8 mouse cellular contexts compared by ENCODE assay signal in the genomic region with DNA sequence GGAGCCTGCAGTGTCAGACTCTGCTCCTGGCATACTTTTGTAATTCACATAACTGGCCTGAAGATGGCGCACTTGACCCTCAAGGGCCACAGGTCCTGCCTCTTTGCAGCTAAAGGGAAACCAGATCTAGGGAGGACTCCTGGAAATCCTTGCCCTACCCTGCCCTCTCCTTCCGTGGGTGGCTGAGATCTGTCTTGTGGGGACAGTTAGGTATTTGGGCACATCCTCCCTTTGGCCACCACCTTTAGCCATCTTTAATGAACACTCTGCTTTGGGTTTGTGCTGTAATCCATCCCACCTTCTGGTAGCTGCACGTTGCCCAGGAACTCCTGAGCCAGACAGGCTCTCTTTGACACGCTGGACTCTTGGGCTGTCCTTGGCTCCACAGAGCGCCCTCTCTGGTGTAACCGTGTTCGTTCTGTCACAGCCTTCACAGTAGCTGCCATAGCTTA. TPM values are rescaled to one million over a fixed set of nuclear protein-coding genes. Genes with fewer than 3 reads are reported as not detected.
DNase-seq lines count a peak whose midpoint lies in the region; ATAC-seq and TF ChIP-seq lines count a peak whose summit lies in the region.
"Had no signal": no experiment of that assay in that cellular context is flagged by ENCODE, and none has a peak within 500 bp of the region (broad histone marks: within the 10 kb centered on the region; RNA-seq: fewer than 3 reads in every experiment).

No protein-coding gene starts in this region.

- peaks cover 5 to 12% of the 10 kb centered on the region in 2 experiments; a peak in 2 of 4 replicates for H3K4me1 ChIP-seq in ES-E14 (ENCODE audit: control insufficient read depth in 2 of 2, insufficient read depth in 2 of 2, low read length in 2 of 2, poor library complexity in 1 of 2)
- H3K4me1 ChIP-seq in kidney, embryonic 14.5 days (ENCODE audit: control insufficient read depth, insufficient read depth, low read length), result peaks cover 5% of the 10 kb centered on the region
- H3K4me1 ChIP-seq in liver, postnatal 0 days (ENCODE audit: insufficient read depth), result peaks cover 12% of the 10 kb centered on the region

- no peak overlapping the region for H3K27ac ChIP-seq in ES-E14 (ENCODE audit: insufficient read depth, low read depth, low read length, poor library complexity, severe bottlenecking)
- H3K27ac ChIP-seq in kidney, embryonic 14.5 days (ENCODE audit: low read depth, low read length), result no peak overlapping the region
- no peak overlapping the region for H3K27ac ChIP-seq in liver, postnatal 0 days (ENCODE audit: low read depth)
- H3K27ac ChIP-seq: lung, embryonic 15.5 days had no signal

- peak; percentile 81 for DNase-seq in CD4-positive helper T cell, adult 2 months (ENCODE audit: low read depth, low spot score)
- DNase-seq in ES-E14 (ENCODE audit: low read depth, low spot score), result peak; percentile 92
- DNase-seq in cerebellum, adult 8-10 months, result peak; percentile 74
- DNase-seq in gastrocnemius, postnatal 4 days (ENCODE audit: low spot score in 2 of 2), result peak; percentile 36 to 50
- DNase-seq in liver, postnatal 0 days, result peak; percentile 74
- peak; percentile 59 to 77 for DNase-seq in right cerebral cortex, adult 2 months (ENCODE audit: low spot score in 2 of 2)

- no peaks in the 10 kb centered on the region for H3K36me3 ChIP-seq in ES-E14 (ENCODE audit: control insufficient read depth, insufficient read depth, low read length, poor library complexity, severe bottlenecking)
- H3K36me3 ChIP-seq in kidney, embryonic 14.5 days (ENCODE audit: control insufficient read depth, insufficient read depth, low read length), result no peaks in the 10 kb centered on the region
- H3K36me3 ChIP-seq in liver, postnatal 0 days (replicated peaks; ENCODE audit: insufficient read depth, low read length), result no peaks in the 10 kb centered on the region
- H3K36me3 ChIP-seq: lung, embryonic 15.5 days had no signal

- TF ChIP-seq EP300 in liver, postnatal 0 days (IDR thresholded peaks at IDR 0.05; ENCODE audit: low read depth), result no peak

- TF ChIP-seq CTCF in liver, postnatal 0 days (IDR thresholded peaks at IDR 0.05; ENCODE audit: low read depth), result peak; percentile 86

- no peaks in the 10 kb centered on the region for H3K9me3 ChIP-seq in ES-E14 (ENCODE audit: control insufficient read depth, insufficient read depth, low read depth, low read length)
- no peaks in the 10 kb centered on the region for H3K9me3 ChIP-seq in kidney, embryonic 14.5 days (ENCODE audit: control insufficient read depth, low read length)
- H3K9me3 ChIP-seq in liver, postnatal 0 days (ENCODE audit: low read length), result no peaks in the 10 kb centered on the region
- H3K9me3 ChIP-seq: lung, embryonic 15.5 days had no signal

- H3K4me2 ChIP-seq in kidney, embryonic 14.5 days (replicated peaks; ENCODE audit: low read depth, low read length), result no peak overlapping the region
- H3K4me2 ChIP-seq in liver, postnatal 0 days (ENCODE audit: low read depth, low read length), result peak overlapping the region; percentile 34; the same call in 1 of the 2 replicates
- H3K4me2 ChIP-seq: lung, embryonic 15.5 days had no signal

- ATAC-seq in kidney, embryonic 14.5 days (ENCODE audit: low FRiP score, low TSS enrichment), result peak; percentile 6; the same call in 1 of the 2 replicates
- peak; percentile 56; the same call in 1 of the 2 replicates for ATAC-seq in liver, postnatal 0 days

- 4% methylated on average over 7 of the region's 7 CpGs for WGBS in kidney, embryonic 14.5 days
- WGBS in liver, postnatal 0 days (ENCODE audit: insufficient replicate concordance), result 3% methylated on average over 7 of the region's 7 CpGs

- H3K9ac ChIP-seq in ES-E14 (ENCODE audit: insufficient read depth, low read depth, low read length, poor library complexity, severe bottlenecking), result peak overlapping the region; percentile 36; the same call in 1 of the 2 replicates
- H3K9ac ChIP-seq in kidney, embryonic 14.5 days (ENCODE audit: low read depth, low read length), result no peak overlapping the region
- H3K9ac ChIP-seq in liver, postnatal 0 days (replicated peaks), result no peak overlapping the region
- H3K9ac ChIP-seq: lung, embryonic 15.5 days had no signal

- peak overlapping the region; percentile 22 to 47; a peak in 2 of 4 replicates for H3K4me3 ChIP-seq in ES-E14 (ENCODE audit: insufficient read depth in 1 of 2, low read depth in 1 of 2, low read length in 2 of 2, poor library complexity in 1 of 2, severe bottlenecking in 1 of 2)
- H3K4me3 ChIP-seq in kidney, embryonic 14.5 days (ENCODE audit: low read length), result no peak overlapping the region
- H3K4me3 ChIP-seq in liver, postnatal 0 days (ENCODE audit: low read depth, low read length), result no peak overlapping the region
- H3K4me3 ChIP-seq: lung, embryonic 15.5 days had no signal

- in situ Hi-C loops in ES-E14 (cut with MboI; ENCODE audit: low sequenced_read_pairs in 2 of 2, unreplicated experiment in 2 of 2), result no loop called here

- H3K27me3 ChIP-seq in kidney, embryonic 14.5 days (ENCODE audit: control insufficient read depth, insufficient read depth, low read length), result no peaks in the 10 kb centered on the region
- H3K27me3 ChIP-seq in liver, postnatal 0 days (ENCODE audit: insufficient read depth, low read length), result peaks cover 14% of the 10 kb centered on the region

TF ChIP-seq in ES-E14, 5 proteins besides CTCF, POLR2A, EP300 and RAD21:
- TF ChIP-seq HCFC1 (IDR thresholded peaks at IDR 0.05; ENCODE audit: borderline replicate concordance, insufficient read depth, low read length), result no peak
- no peak for TF ChIP-seq MAFK (IDR thresholded peaks at IDR 0.05; ENCODE audit: insufficient read depth, low read depth, low read length)
- no peak for TF ChIP-seq ZC3H11A (IDR thresholded peaks at IDR 0.05; ENCODE audit: borderline replicate concordance, low read depth, low read length)
- no peak for TF ChIP-seq CHD2 (IDR thresholded peaks at IDR 0.05; ENCODE audit: low read depth, low read length)
- no peak for TF ChIP-seq ZNF384 (IDR thresholded peaks at IDR 0.05; ENCODE audit: low read depth, low read length)

RNA-seq across cellular contexts. Expression of gene Slc4a8, which starts 4.0 kb away (rescaled TPM):
- 25.6 and 40.3 TPM in 2 replicates for total RNA-seq in ES-E14 (2012; rRNA removed)
- 1 to 10 TPM; 1.5 to 2.3 TPM for total RNA-seq in gastrocnemius, postnatal 4 days (2021)
- polyA plus RNA-seq in kidney, embryonic 14.5 days (2014; fragmentation: Nextera tagmentation; extraction: Ambion mirVana), result 7.6 and 8.5 TPM in 2 replicates
- polyA plus RNA-seq in liver, postnatal 0 days (2015; fragmentation: Nextera tagmentation; extraction: Ambion mirVana), result 1.0 and 1.1 TPM in 2 replicates

RNA-seq across cellular contexts. Expression of gene Galnt6, which starts 28.4 kb away (rescaled TPM):
- total RNA-seq in ES-E14 (2012; rRNA removed), result 18.2 and 39.0 TPM in 2 replicates
- total RNA-seq in gastrocnemius, postnatal 4 days (2021), result under 1 TPM; 0.80 to 0.96 TPM
- 0.16 and 0.17 TPM in 2 replicates for polyA plus RNA-seq in kidney, embryonic 14.5 days (2014; fragmentation: Nextera tagmentation; extraction: Ambion mirVana)
- 1.3 and 1.6 TPM in 2 replicates for polyA plus RNA-seq in liver, postnatal 0 days (2015; fragmentation: Nextera tagmentation; extraction: Ambion mirVana)

Comparison
In these comparisons a context has a peak if more than half of its experiments do, and no peak if none do; other contexts are left out.
1. H3K4me3 ChIP-seq: peak in ES-E14 (2 of 2); none in kidney, embryonic 14.5 days (single experiment) and liver, postnatal 0 days (single experiment).
2. Peak in every context shown above with its lines, with median percentiles within 50 percentile points of each other: DNase-seq.